Mouse (Mus musculus) ES-Bruce4 (cell line): ENCODE data around the gene Mef2b. TPM values are rescaled to one million over a fixed set of nuclear protein-coding genes. Genes with fewer than 3 reads are reported as not detected.
A peak's percentile ranks its signal among the peaks of the same experiment; 100 is the strongest.

Source experiments
- H3K27ac ChIP-seq: 2 replicates; pipeline ENCODE4 v1.5.1; 2012; ENCODE audit warnings: low read length, inconsistent platforms; ENCODE audit not compliant: insufficient read depth
- H3K27me3 ChIP-seq: 2 replicates; pipeline ENCODE4 v1.6.1; 2012; ENCODE audit warnings: mild to moderate bottlenecking, low read length, inconsistent platforms; ENCODE audit not compliant: control insufficient read depth, poor library complexity, insufficient read depth, severe bottlenecking
- H3K36me3 ChIP-seq: 2 replicates; pipeline ENCODE4 v1.6.1; 2012; ENCODE audit warnings: inconsistent platforms, mild to moderate bottlenecking, low read length, moderate library complexity; ENCODE audit not compliant: control insufficient read depth, poor library complexity, insufficient read depth, severe bottlenecking
- H3K4me1 ChIP-seq: one replicate; pipeline ENCODE4 v1.8.1; 2011; ENCODE audit warnings: low read length; ENCODE audit not compliant: control insufficient read depth, insufficient read depth
- H3K4me3 ChIP-seq: 2 replicates; pipeline ENCODE4 v1.5.1; 2011; ENCODE audit warnings: low read depth, mild to moderate bottlenecking, low read length
- H3K9ac ChIP-seq: 2 replicates; pipeline ENCODE4 v1.6.1; 2012; ENCODE audit warnings: low read depth, mild to moderate bottlenecking, inconsistent platforms; ENCODE audit not compliant: poor library complexity, severe bottlenecking
- H3K9me3 ChIP-seq: replicated peaks from 2 replicates; pipeline ENCODE4 v1.6.1; 2012; ENCODE audit warnings: mild to moderate bottlenecking, low read length, inconsistent platforms; ENCODE audit not compliant: control insufficient read depth, poor library complexity, insufficient read depth, severe bottlenecking
- CTCF ChIP-seq: IDR thresholded peaks from one replicate; pipeline ENCODE4 v1.8.1; 2011; ENCODE audit warnings: low read depth, low read length
- EP300 ChIP-seq: IDR thresholded peaks from 2 replicates; pipeline ENCODE4 v1.6.1; 2011; ENCODE audit warnings: low read depth, low read length; ENCODE audit not compliant: insufficient read depth
- POLR2A ChIP-seq: IDR thresholded peaks from one replicate; pipeline ENCODE4 v1.8.1; 2011; ENCODE audit warnings: low read length; ENCODE audit not compliant: insufficient read depth
- polyA plus RNA-seq: library from polyadenylated mRNA; stranded (reverse); fragments of >200 nt; gene quantifications from 2 replicates; pipeline ENCODE4 v1.2.4, GENCODE M21; 2011; ENCODE audit warnings: low read depth; ENCODE audit not compliant: missing spikeins, insufficient read depth, insufficient read length

The Mef2b gene
- polyA plus RNA-seq, 1 experiment = 5.8 TPM

GRCm38 (mm10) chr8:70201417-70201816 is 61.9 kb downstream of the Mef2b start:
- Histone ChIP-seq H3K36me3 (no peaks in the 10 kb centered on the region), H3K9me3 (no peaks in the 10 kb centered on the region), H3K9ac (no peak overlapping the region), H3K4me3 (no peak overlapping the region), H3K27me3 (no peaks in the 10 kb centered on the region), H3K4me1 (no peaks in the 10 kb centered on the region), H3K27ac (no peak overlapping the region)
- no peak for TF ChIP-seq POLR2A
- TF ChIP-seq CTCF = no peak
- TF ChIP-seq EP300 = no peak

- no peaks in the 10 kb centered on the region for H3K36me3 ChIP-seq
- H3K4me1 ChIP-seq = no peaks in the 10 kb centered on the region
- no peak overlapping the region for H3K9ac ChIP-seq
- H3K4me3 ChIP-seq = no peak overlapping the region
- no peak overlapping the region for H3K27ac ChIP-seq
- TF ChIP-seq EP300 = no peak
- no peak for TF ChIP-seq CTCF
- no peak for TF ChIP-seq POLR2A
- no peaks in the 10 kb centered on the region for H3K27me3 ChIP-seq
- H3K9me3 ChIP-seq = no peaks in the 10 kb centered on the region
Measured at GRCm38 (mm10) chr8:70203072-70203471, 63.6 kb downstream of the Mef2b start.

- H3K27ac ChIP-seq = no peak overlapping the region
- H3K4me3 ChIP-seq = no peak overlapping the region
- TF ChIP-seq EP300 = no peak
- no peaks in the 10 kb centered on the region for H3K36me3 ChIP-seq
- H3K9me3 ChIP-seq = no peaks in the 10 kb centered on the region
- H3K4me1 ChIP-seq = no peaks in the 10 kb centered on the region
- H3K27me3 ChIP-seq = no peaks in the 10 kb centered on the region
- no peak overlapping the region for H3K9ac ChIP-seq
Measured at GRCm38 (mm10) chr8:70204757-70205156, 65.2 kb downstream of the Mef2b start.

- Histone ChIP-seq H3K4me1 (no peaks in the 10 kb centered on the region), H3K27ac (no peak overlapping the region), H3K9ac (no peak overlapping the region), H3K36me3 (no peaks in the 10 kb centered on the region), H3K27me3 (no peaks in the 10 kb centered on the region), H3K4me3 (no peak overlapping the region), H3K9me3 (no peaks in the 10 kb centered on the region)
- no peak for TF ChIP-seq CTCF
- no peak for TF ChIP-seq POLR2A
- TF ChIP-seq EP300 = no peak
Measured at GRCm38 (mm10) chr8:70208130-70208529, 68.6 kb downstream of the Mef2b start.

GRCm38 (mm10) chr8:70210538-70210937 is 71.0 kb downstream of the Mef2b start:
- H3K4me3 ChIP-seq = no peak overlapping the region
- no peaks in the 10 kb centered on the region for H3K36me3 ChIP-seq
- H3K27ac ChIP-seq = no peak overlapping the region
- no peak for TF ChIP-seq EP300
- H3K4me1 ChIP-seq = no peaks in the 10 kb centered on the region
- H3K27me3 ChIP-seq = no peaks in the 10 kb centered on the region
- H3K9ac ChIP-seq = no peak overlapping the region
- no peaks in the 10 kb centered on the region for H3K9me3 ChIP-seq

GRCm38 (mm10) chr8:70211275-70211674 is 71.8 kb downstream of the Mef2b start:
- Histone ChIP-seq H3K36me3 (no peaks in the 10 kb centered on the region), H3K9ac (peak overlapping the region; percentile 52), H3K27me3 (no peaks in the 10 kb centered on the region), H3K4me1 (no peaks in the 10 kb centered on the region), H3K27ac (no peak overlapping the region), H3K4me3 (peak overlapping the region; percentile 69), H3K9me3 (no peaks in the 10 kb centered on the region)
- TF ChIP-seq EP300 (no peak), POLR2A (no peak), CTCF (no peak)
